Mouse (Mus musculus) mesoderm, embryonic 11.5 days (tissue): ENCODE results near the gene P2ry10b.

Source experiments
- DNase-seq: peaks from one replicate; pipeline ENCODE4 v3.0.0-alpha.2; 2012; ENCODE audit warnings: low read depth, low spot score

P2ry10b gene

GRCm38 (mm10) chrX:107148681-107149080, at the start of gene P2ry10b:
TSS of gene P2ry10b (plus strand) at chrX:107148927.
- DNase-seq: no peak

- no peak for DNase-seq
Observed at GRCm38 (mm10) chrX:107116333-107116732, 32.4 kb upstream of the P2ry10b start.

DNA sequence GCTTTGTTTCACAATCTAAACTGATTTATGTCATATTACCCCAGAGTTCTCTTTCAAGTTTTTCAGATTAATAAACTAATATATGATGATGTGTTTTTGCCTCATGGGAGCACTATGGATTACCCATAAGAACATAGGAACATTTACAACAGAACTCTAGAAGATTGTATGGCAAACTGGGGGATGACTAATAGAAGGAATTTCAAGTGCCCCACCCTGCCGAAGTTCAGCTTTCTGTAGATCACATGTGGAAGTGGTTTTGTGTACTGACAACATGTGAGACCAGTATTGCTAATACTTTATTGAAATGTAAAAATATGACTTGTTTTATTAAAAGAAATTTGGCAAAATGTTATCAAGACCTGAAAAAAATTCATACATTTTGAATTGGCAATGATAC, 31.7 kb upstream of the P2ry10b start:
- DNase-seq: no peak

- no peak for DNase-seq
Observed at GRCm38 (mm10) chrX:107143184-107143583, 5.5 kb upstream of the P2ry10b start.

GRCm38 (mm10) chrX:107143930-107144329, 4.8 kb upstream of the P2ry10b start:
- no peak for DNase-seq

- no peak for DNase-seq
Observed at GRCm38 (mm10) chrX:107149391-107149993, 765 bp downstream of the P2ry10b start.

GRCm38 (mm10) chrX:107150027-107150426, 1.3 kb downstream of the P2ry10b start:
- DNase-seq: no peak

- no peak for DNase-seq
Observed at GRCm38 (mm10) chrX:107150752-107151515, 2.2 kb downstream of the P2ry10b start.

DNA sequence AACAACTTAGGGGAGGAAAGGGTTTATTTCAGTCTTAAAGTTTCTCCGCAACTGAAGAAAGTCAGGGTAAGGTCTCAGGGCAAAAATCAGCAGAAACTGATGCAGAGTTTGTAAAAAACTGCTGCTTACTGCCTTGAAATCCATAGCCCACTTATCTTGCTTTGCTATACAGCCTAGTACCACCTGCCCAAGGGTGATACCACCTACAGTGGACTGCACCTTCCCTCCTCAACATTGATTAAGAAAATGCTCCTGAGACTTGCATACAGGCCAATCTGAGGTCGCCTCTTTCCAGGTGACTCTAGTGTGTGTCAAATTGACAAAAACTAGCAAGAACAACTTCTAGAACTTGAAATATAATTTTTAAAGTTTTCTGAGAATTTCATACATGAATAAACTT, 7.3 kb downstream of the P2ry10b start:
- no peak for DNase-seq

- peak; percentile 14 for DNase-seq
Observed at GRCm38 (mm10) chrX:107160496-107160895, 11.8 kb downstream of the P2ry10b start.

DNA sequence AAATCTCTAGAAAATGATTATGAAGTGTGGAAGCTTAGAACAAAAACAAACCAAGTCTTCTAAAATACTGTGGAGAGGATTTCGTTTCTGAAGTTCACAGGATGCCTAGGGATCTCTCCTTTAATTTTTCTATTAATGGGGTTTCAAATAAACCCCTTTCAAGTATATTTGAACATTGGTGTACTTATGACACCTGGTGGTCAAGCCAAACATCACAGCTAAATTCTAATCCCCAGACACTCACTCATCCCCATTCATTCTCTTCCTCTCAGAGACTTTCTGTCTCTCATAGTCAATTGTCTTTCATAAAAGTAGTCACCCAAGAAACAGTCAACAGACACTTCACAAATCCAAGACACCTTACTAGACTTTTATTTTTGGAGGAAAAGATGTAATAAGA, 19.6 kb downstream of the P2ry10b start:
- DNase-seq: peak; percentile 6

DNA sequence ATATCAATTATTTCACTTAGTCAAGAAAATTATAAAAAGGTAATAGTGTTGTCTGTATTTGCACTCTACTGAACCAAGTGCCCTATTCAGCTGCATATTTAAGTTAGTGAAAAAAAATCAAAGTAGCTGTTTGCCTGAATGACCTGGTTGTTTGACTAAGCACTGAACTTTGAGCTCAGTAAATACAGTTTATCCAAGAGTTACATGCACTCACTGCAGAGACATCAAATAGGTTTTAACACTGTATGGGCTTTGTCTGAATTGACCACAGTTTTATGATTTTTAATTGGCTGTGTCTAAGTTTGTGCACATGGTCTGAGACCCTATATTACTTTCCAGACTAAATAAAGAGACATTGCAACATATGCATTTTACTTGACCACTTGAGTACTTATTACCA, 20.4 kb downstream of the P2ry10b start:
- no peak for DNase-seq

DNA sequence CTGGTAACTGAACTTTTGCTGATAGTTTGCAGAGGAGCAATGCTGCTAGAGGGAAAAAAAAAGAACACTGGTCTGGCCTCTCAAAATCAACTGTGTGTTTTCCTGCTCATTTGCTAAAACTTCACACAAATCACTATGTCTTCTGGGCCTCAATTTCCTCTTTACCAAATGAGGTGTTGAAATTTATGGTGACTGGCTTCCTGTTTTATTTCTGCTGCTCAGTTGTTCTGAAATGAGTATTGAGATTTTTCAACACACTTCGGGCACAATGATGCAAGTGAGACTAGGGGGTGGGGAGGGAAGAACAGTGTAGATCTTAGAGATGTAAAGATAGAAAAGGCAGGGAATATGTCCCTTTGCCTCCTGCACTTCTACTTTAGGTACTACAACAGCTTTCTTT, 30.0 kb downstream of the P2ry10b start:
- DNase-seq: no peak

DNA sequence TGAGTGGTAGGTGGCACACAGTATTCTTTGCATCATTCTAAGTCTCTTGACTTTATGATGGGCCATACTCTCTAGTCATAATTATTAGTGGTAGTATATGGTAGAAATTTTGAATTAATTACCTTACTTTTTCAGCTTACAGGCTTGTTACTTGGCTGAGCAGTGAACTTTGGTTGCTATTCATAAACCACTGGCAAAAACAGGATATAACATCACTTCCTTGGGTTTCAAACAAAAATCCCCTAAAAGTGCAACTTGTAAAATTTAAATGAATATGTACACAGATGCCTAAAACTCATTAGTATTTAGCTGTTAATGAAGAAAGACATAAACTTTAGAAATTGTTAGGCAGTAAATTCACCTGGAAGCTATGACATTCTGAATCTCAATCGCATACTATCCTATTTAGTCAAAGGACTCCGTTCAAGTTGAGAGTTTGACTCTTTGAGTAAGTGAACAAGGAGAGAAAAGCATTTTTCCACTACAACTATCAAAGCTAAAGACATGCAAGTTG, 68.9 kb downstream of the P2ry10b start:
- DNase-seq: no peak
